Comparison of ENCODE assay signal across 7 mouse cellular contexts in the genomic region with DNA sequence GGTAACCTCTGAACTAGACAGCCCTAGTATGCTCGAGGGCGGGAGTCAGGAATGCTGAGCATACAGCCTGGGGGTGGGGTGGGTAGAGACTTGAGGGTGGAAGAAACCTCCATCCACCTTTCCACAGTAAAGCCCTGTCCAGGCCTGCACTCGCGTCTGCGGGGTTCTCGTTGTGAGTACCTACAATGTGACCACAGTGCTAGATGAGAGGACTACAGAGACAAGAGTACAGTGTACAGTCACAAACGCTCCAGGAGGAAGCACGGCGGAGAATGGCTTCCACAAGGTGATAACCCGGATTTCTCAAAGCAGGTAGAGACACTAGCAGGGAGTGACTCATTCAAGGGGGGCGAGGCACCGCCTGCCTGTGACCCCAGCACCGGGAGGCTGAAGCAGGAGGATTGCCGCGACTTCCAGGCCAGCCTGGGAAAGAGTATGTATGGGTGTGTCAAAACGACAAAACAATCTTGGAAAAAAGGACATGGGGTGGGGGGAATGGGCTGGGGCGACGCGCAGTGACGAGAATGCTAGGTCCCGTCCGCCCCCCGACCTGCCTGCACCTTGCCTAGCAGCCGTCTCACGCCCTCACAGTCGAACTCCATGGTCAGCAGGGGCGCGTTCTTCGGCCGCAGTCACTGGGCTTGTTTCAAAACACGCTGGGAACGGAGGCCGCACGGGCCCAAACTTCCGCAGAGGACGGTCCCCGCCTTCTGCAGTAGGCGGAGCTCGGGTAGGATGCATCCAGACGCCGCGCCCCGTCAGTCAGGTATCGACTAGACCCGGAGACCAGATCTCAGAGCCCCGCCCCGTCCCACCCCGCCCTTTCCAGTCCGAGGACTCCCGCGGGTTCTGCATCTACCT. TPM values are rescaled to one million over a fixed set of nuclear protein-coding genes. Genes with fewer than 3 reads are reported as not detected.
DNase-seq lines count a peak whose midpoint lies in the region; ATAC-seq lines count a peak whose summit lies in the region.

A gene (minus strand): TSS at position 697 of the 861 bp plus-strand sequence.

- peak within 1 kb of the TSS; percentile 50 for H3K27ac ChIP-seq in embryonic facial prominence, embryonic 12.5 days
- H3K27ac ChIP-seq in limb, embryonic 11.5 days (replicated peaks; ENCODE audit: low read depth, low read length), result no peak within 1 kb of the TSS
- no peak within 1 kb of the TSS for H3K27ac ChIP-seq in midbrain, embryonic 14.5 days (replicated peaks; ENCODE audit: low read depth, low read length)

- peaks cover 4% of the 10 kb centered on the region; the same call in 1 of the 2 replicates for H3K27me3 ChIP-seq in embryonic facial prominence, embryonic 12.5 days
- no peaks in the 10 kb centered on the region for H3K27me3 ChIP-seq in limb, embryonic 11.5 days (ENCODE audit: control insufficient read depth, insufficient read depth, low read length)
- H3K27me3 ChIP-seq in midbrain, embryonic 14.5 days (ENCODE audit: control insufficient read depth, insufficient read depth, low read length), result no peaks in the 10 kb centered on the region

- H3K9ac ChIP-seq in embryonic facial prominence, embryonic 12.5 days, result peak within 1 kb of the TSS; percentile 78
- peak within 1 kb of the TSS; percentile 72 for H3K9ac ChIP-seq in limb, embryonic 11.5 days (ENCODE audit: low read length)
- H3K9ac ChIP-seq in midbrain, embryonic 14.5 days (replicated peaks; ENCODE audit: low read length), result peak within 1 kb of the TSS; percentile 79

- H3K4me2 ChIP-seq in embryonic facial prominence, embryonic 12.5 days (replicated peaks), result peak within 1 kb of the TSS; percentile 78
- H3K4me2 ChIP-seq in limb, embryonic 11.5 days (ENCODE audit: low read depth, severe bottlenecking), result peak within 1 kb of the TSS; percentile 65
- H3K4me2 ChIP-seq in midbrain, embryonic 14.5 days (ENCODE audit: low read length), result peak within 1 kb of the TSS; percentile 85

- no peaks in the 10 kb centered on the region for H3K9me3 ChIP-seq in embryonic facial prominence, embryonic 12.5 days
- no peaks in the 10 kb centered on the region for H3K9me3 ChIP-seq in limb, embryonic 11.5 days (ENCODE audit: control insufficient read depth, low read length)
- H3K9me3 ChIP-seq in midbrain, embryonic 14.5 days (ENCODE audit: control insufficient read depth, low read length), result no peaks in the 10 kb centered on the region

- peak within 1 kb of the TSS; percentile 80 for H3K4me3 ChIP-seq in embryonic facial prominence, embryonic 12.5 days
- peak within 1 kb of the TSS; percentile 69 for H3K4me3 ChIP-seq in limb, embryonic 11.5 days (ENCODE audit: low read depth, low read length)
- H3K4me3 ChIP-seq in midbrain, embryonic 14.5 days (replicated peaks; ENCODE audit: low read depth, low read length), result peak within 1 kb of the TSS; percentile 64

- WGBS in embryonic facial prominence, embryonic 12.5 days, result under 1% methylated on average over 51 of the region's 51 CpGs
- 2% methylated on average over 51 of the region's 51 CpGs for WGBS in limb, embryonic 11.5 days
- WGBS in midbrain, embryonic 14.5 days, result 1% methylated on average over 51 of the region's 51 CpGs

- H3K4me1 ChIP-seq in embryonic facial prominence, embryonic 12.5 days, result peaks cover 7% of the 10 kb centered on the region; the same call in 1 of the 2 replicates
- no peaks in the 10 kb centered on the region for H3K4me1 ChIP-seq in limb, embryonic 11.5 days (ENCODE audit: control insufficient read depth, insufficient read depth, low read length)
- H3K4me1 ChIP-seq in midbrain, embryonic 14.5 days (ENCODE audit: control insufficient read depth, insufficient read depth, low read length), result peaks cover 8% of the 10 kb centered on the region; the same call in 1 of the 2 replicates

- peaks cover 16% of the 10 kb centered on the region for H3K36me3 ChIP-seq in embryonic facial prominence, embryonic 12.5 days
- H3K36me3 ChIP-seq in limb, embryonic 11.5 days (ENCODE audit: control insufficient read depth, insufficient read depth, low read length), result no peaks in the 10 kb centered on the region
- peaks cover 22% of the 10 kb centered on the region for H3K36me3 ChIP-seq in midbrain, embryonic 14.5 days (ENCODE audit: control insufficient read depth, insufficient read depth, low read length)

- peak; percentile 96 for DNase-seq in adrenal gland, postnatal 25 days
- peak; percentile 99 for DNase-seq in heart, adult 11 months
- peak; percentile 97 for DNase-seq in kidney, adult 18-20 months
- peak; percentile 98 for DNase-seq in limb, embryonic 11.5 days (ENCODE audit: low spot score)
- DNase-seq in midbrain, embryonic 14.5 days, result peak; percentile 95
- DNase-seq in spleen, adult 18-20 months, result peak; percentile 78 to 90

- ATAC-seq in embryonic facial prominence, embryonic 12.5 days (ENCODE audit: insufficient number of reproducible peaks, insufficient read depth, low FRiP score, low TSS enrichment), result peak; percentile 85
- ATAC-seq in limb, embryonic 11.5 days (ENCODE audit: insufficient number of reproducible peaks, low FRiP score, low TSS enrichment, low read depth), result peak; percentile 92
- ATAC-seq in midbrain, embryonic 14.5 days (ENCODE audit: low FRiP score, low TSS enrichment), result peak; percentile 88

RNA-seq across cellular contexts. Expression of the gene that starts here (rescaled TPM):
- 16.7 and 19.1 TPM in 2 replicates for total RNA-seq in adrenal gland, postnatal 25 days (2021)
- 11.1 and 13.0 TPM in 2 replicates for polyA plus RNA-seq in embryonic facial prominence, embryonic 12.5 days (2016; fragmentation: Nextera tagmentation; extraction: Ambion mirVana)
- 14.3 and 15.2 TPM in 2 replicates for polyA plus RNA-seq in limb, embryonic 11.5 days (2014; fragmentation: Nextera tagmentation; extraction: Ambion mirVana)
- 3.9 and 7.1 TPM in 2 replicates for polyA plus RNA-seq in midbrain, embryonic 14.5 days (2014; fragmentation: Nextera tagmentation; extraction: Ambion mirVana)
